Mouse (Mus musculus): ENCODE results near the gene Wee1. TPM values are rescaled to one million over a fixed set of nuclear protein-coding genes. Genes with fewer than 3 reads are reported as not detected.
A peak's percentile ranks its signal among the peaks of the same experiment; 100 is the strongest.
"Not testable (repeated sequence)": the region's sequence is repeated elsewhere in the genome, so short reads cannot be mapped to it uniquely, and the experiment has no call there.

The Wee1 gene
- polyA plus RNA-seq, 1 experiment from 2014 or later: 7.9 TPM

GRCm38 (mm10) chr7:110100854-110101253 lies 21.0 kb upstream of the Wee1 start:
- H3K9me3 ChIP-seq (ENCODE audit: control insufficient read depth, low read length): no peaks in the 10 kb centered on the region
- peaks cover 13% of the 10 kb centered on the region for H3K36me3 ChIP-seq (ENCODE audit: control insufficient read depth, insufficient read depth, low read length)
- H3K9ac ChIP-seq (replicated peaks; ENCODE audit: low read length): no peak overlapping the region
- H3K4me2 ChIP-seq (ENCODE audit: low read length): no peak overlapping the region
- DNase-seq: no peak
- no peak overlapping the region for H3K27ac ChIP-seq (replicated peaks; ENCODE audit: low read depth, low read length)
- no peak overlapping the region for H3K4me3 ChIP-seq (replicated peaks; ENCODE audit: low read depth, low read length)
- no peaks in the 10 kb centered on the region for H3K4me1 ChIP-seq (ENCODE audit: control insufficient read depth, insufficient read depth, low read length)
- 65% methylated on average over 6 of the region's 6 CpGs for WGBS
- no peaks in the 10 kb centered on the region for H3K27me3 ChIP-seq (ENCODE audit: control insufficient read depth, insufficient read depth, low read length)
- ATAC-seq (ENCODE audit: low FRiP score, low TSS enrichment): no peak

GRCm38 (mm10) chr7:110101266-110101665 lies 20.6 kb upstream of the Wee1 start:
- Histone ChIP-seq H3K9ac (replicated peaks; ENCODE audit: low read length) (no peak overlapping the region), H3K9me3 (ENCODE audit: control insufficient read depth, low read length) (no peaks in the 10 kb centered on the region), H3K36me3 (ENCODE audit: control insufficient read depth, insufficient read depth, low read length) (peaks cover 9% of the 10 kb centered on the region), H3K27me3 (ENCODE audit: control insufficient read depth, insufficient read depth, low read length) (no peaks in the 10 kb centered on the region), H3K27ac (replicated peaks; ENCODE audit: low read depth, low read length) (no peak overlapping the region), H3K4me1 (ENCODE audit: control insufficient read depth, insufficient read depth, low read length) (no peaks in the 10 kb centered on the region), H3K4me2 (ENCODE audit: low read length) (no peak overlapping the region), H3K4me3 (replicated peaks; ENCODE audit: low read depth, low read length) (no peak overlapping the region)
- WGBS: 89% methylated on average over 5 of the region's 5 CpGs
- no peak for ATAC-seq (ENCODE audit: low FRiP score, low TSS enrichment)
- no peak for DNase-seq

- Histone ChIP-seq H3K4me3 (replicated peaks; ENCODE audit: low read depth, low read length) (no peak overlapping the region), H3K27me3 (ENCODE audit: control insufficient read depth, insufficient read depth, low read length) (no peaks in the 10 kb centered on the region), H3K9ac (replicated peaks; ENCODE audit: low read length) (no peak overlapping the region), H3K27ac (replicated peaks; ENCODE audit: low read depth, low read length) (no peak overlapping the region), H3K4me1 (ENCODE audit: control insufficient read depth, insufficient read depth, low read length) (no peaks in the 10 kb centered on the region), H3K4me2 (ENCODE audit: low read length) (no peak overlapping the region), H3K9me3 (ENCODE audit: control insufficient read depth, low read length) (no peaks in the 10 kb centered on the region), H3K36me3 (ENCODE audit: control insufficient read depth, insufficient read depth, low read length) (no peaks in the 10 kb centered on the region)
- 87% methylated on average over 5 of the region's 5 CpGs for WGBS
- DNase-seq: no peak
- ATAC-seq (ENCODE audit: low FRiP score, low TSS enrichment): no peak
Measured at GRCm38 (mm10) chr7:110105041-110105440, 16.8 kb upstream of the Wee1 start.

- Histone ChIP-seq H3K27me3 (ENCODE audit: control insufficient read depth, insufficient read depth, low read length) (no peaks in the 10 kb centered on the region), H3K36me3 (ENCODE audit: control insufficient read depth, insufficient read depth, low read length) (no peaks in the 10 kb centered on the region), H3K9ac (replicated peaks; ENCODE audit: low read length) (no peak overlapping the region), H3K27ac (replicated peaks; ENCODE audit: low read depth, low read length) (no peak overlapping the region), H3K4me2 (ENCODE audit: low read length) (no peak overlapping the region), H3K9me3 (ENCODE audit: control insufficient read depth, low read length) (no peaks in the 10 kb centered on the region), H3K4me3 (replicated peaks; ENCODE audit: low read depth, low read length) (no peak overlapping the region), H3K4me1 (ENCODE audit: control insufficient read depth, insufficient read depth, low read length) (no peaks in the 10 kb centered on the region)
- no peak for DNase-seq
- no peak for ATAC-seq (ENCODE audit: low FRiP score, low TSS enrichment)
- WGBS: 88% methylated on average over 3 of the region's 3 CpGs
Measured at GRCm38 (mm10) chr7:110106633-110107032, 15.2 kb upstream of the Wee1 start.

- not testable (repeated sequence) for H3K27me3 ChIP-seq (ENCODE audit: control insufficient read depth, insufficient read depth, low read length); H3K9ac ChIP-seq (replicated peaks; ENCODE audit: low read length); H3K36me3 ChIP-seq (ENCODE audit: control insufficient read depth, insufficient read depth, low read length); H3K9me3 ChIP-seq (ENCODE audit: control insufficient read depth, low read length); DNase-seq; H3K27ac ChIP-seq (replicated peaks; ENCODE audit: low read depth, low read length); H3K4me1 ChIP-seq (ENCODE audit: control insufficient read depth, insufficient read depth, low read length); H3K4me2 ChIP-seq (ENCODE audit: low read length); ATAC-seq (ENCODE audit: low FRiP score, low TSS enrichment); H3K4me3 ChIP-seq (replicated peaks; ENCODE audit: low read depth, low read length)
- WGBS: 96% methylated on average over 3 of the region's 3 CpGs
Measured at GRCm38 (mm10) chr7:110108524-110108923, 13.3 kb upstream of the Wee1 start.

GRCm38 (mm10) chr7:110108967-110109610 lies 12.8 kb upstream of the Wee1 start:
- no peaks in the 10 kb centered on the region for H3K4me1 ChIP-seq (ENCODE audit: control insufficient read depth, insufficient read depth, low read length)
- H3K9me3 ChIP-seq (ENCODE audit: control insufficient read depth, low read length): no peaks in the 10 kb centered on the region
- no peak overlapping the region for H3K9ac ChIP-seq (replicated peaks; ENCODE audit: low read length)
- H3K4me2 ChIP-seq (ENCODE audit: low read length): no peak overlapping the region
- WGBS: 21% methylated on average over 11 of the region's 11 CpGs
- H3K4me3 ChIP-seq (replicated peaks; ENCODE audit: low read depth, low read length): no peak overlapping the region
- no peaks in the 10 kb centered on the region for H3K27me3 ChIP-seq (ENCODE audit: control insufficient read depth, insufficient read depth, low read length)
- no peak for ATAC-seq (ENCODE audit: low FRiP score, low TSS enrichment)
- peak; percentile 18 for DNase-seq
- H3K36me3 ChIP-seq (ENCODE audit: control insufficient read depth, insufficient read depth, low read length): no peaks in the 10 kb centered on the region
- H3K27ac ChIP-seq (replicated peaks; ENCODE audit: low read depth, low read length): no peak overlapping the region

GRCm38 (mm10) chr7:110110061-110110656 lies 11.7 kb upstream of the Wee1 start:
- no peak for ATAC-seq (ENCODE audit: low FRiP score, low TSS enrichment)
- H3K4me3 ChIP-seq (replicated peaks; ENCODE audit: low read depth, low read length): no peak overlapping the region
- 69% methylated on average over 4 of the region's 4 CpGs for WGBS
- no peaks in the 10 kb centered on the region for H3K4me1 ChIP-seq (ENCODE audit: control insufficient read depth, insufficient read depth, low read length)
- H3K9me3 ChIP-seq (ENCODE audit: control insufficient read depth, low read length): no peaks in the 10 kb centered on the region
- no peak overlapping the region for H3K9ac ChIP-seq (replicated peaks; ENCODE audit: low read length)
- no peaks in the 10 kb centered on the region for H3K36me3 ChIP-seq (ENCODE audit: control insufficient read depth, insufficient read depth, low read length)
- no peak for DNase-seq
- no peaks in the 10 kb centered on the region for H3K27me3 ChIP-seq (ENCODE audit: control insufficient read depth, insufficient read depth, low read length)
- no peak overlapping the region for H3K4me2 ChIP-seq (ENCODE audit: low read length)
- no peak overlapping the region for H3K27ac ChIP-seq (replicated peaks; ENCODE audit: low read depth, low read length)

- Histone ChIP-seq H3K27ac (replicated peaks; ENCODE audit: low read depth, low read length) (no peak overlapping the region), H3K9me3 (ENCODE audit: control insufficient read depth, low read length) (no peaks in the 10 kb centered on the region), H3K4me3 (replicated peaks; ENCODE audit: low read depth, low read length) (no peak overlapping the region), H3K9ac (replicated peaks; ENCODE audit: low read length) (no peak overlapping the region), H3K4me1 (ENCODE audit: control insufficient read depth, insufficient read depth, low read length) (no peaks in the 10 kb centered on the region), H3K27me3 (ENCODE audit: control insufficient read depth, insufficient read depth, low read length) (no peaks in the 10 kb centered on the region), H3K36me3 (ENCODE audit: control insufficient read depth, insufficient read depth, low read length) (no peaks in the 10 kb centered on the region), H3K4me2 (ENCODE audit: low read length) (no peak overlapping the region)
- DNase-seq: no peak
- ATAC-seq (ENCODE audit: low FRiP score, low TSS enrichment): no peak
- 78% methylated on average over 5 of the region's 5 CpGs for WGBS
Measured at GRCm38 (mm10) chr7:110114699-110115098, 7.1 kb upstream of the Wee1 start.

GRCm38 (mm10) chr7:110116731-110117291 lies 5.0 kb upstream of the Wee1 start:
- no peak overlapping the region for H3K9ac ChIP-seq (replicated peaks; ENCODE audit: low read length)
- H3K36me3 ChIP-seq (ENCODE audit: control insufficient read depth, insufficient read depth, low read length): no peaks in the 10 kb centered on the region
- 0 out of 2 replicates have a peak, but pooled peaks cover 2% of the 10 kb centered on the region for H3K4me1 ChIP-seq (ENCODE audit: control insufficient read depth, insufficient read depth, low read length)
- ATAC-seq (ENCODE audit: low FRiP score, low TSS enrichment) (no peak), DNase-seq (no peak)
- no peaks in the 10 kb centered on the region for H3K9me3 ChIP-seq (ENCODE audit: control insufficient read depth, low read length)
- H3K4me3 ChIP-seq (replicated peaks; ENCODE audit: low read depth, low read length): no peak overlapping the region
- no peak overlapping the region for H3K4me2 ChIP-seq (ENCODE audit: low read length)
- H3K27me3 ChIP-seq (ENCODE audit: control insufficient read depth, insufficient read depth, low read length): no peaks in the 10 kb centered on the region
- WGBS: 31% methylated on average over 1 of the region's 1 CpGs
- no peak overlapping the region for H3K27ac ChIP-seq (replicated peaks; ENCODE audit: low read depth, low read length)

Measured in midbrain, embryonic 14.5 days (tissue).